Mouse (Mus musculus): Measurements from ENCODE around the gene Dnajc17. TPM values are rescaled to one million over a fixed set of nuclear protein-coding genes. Genes with fewer than 3 reads are reported as not detected.

The Dnajc17 gene
- polyA plus RNA-seq, 1 experiment from 2014 or later: 17.8 TPM

DNA sequence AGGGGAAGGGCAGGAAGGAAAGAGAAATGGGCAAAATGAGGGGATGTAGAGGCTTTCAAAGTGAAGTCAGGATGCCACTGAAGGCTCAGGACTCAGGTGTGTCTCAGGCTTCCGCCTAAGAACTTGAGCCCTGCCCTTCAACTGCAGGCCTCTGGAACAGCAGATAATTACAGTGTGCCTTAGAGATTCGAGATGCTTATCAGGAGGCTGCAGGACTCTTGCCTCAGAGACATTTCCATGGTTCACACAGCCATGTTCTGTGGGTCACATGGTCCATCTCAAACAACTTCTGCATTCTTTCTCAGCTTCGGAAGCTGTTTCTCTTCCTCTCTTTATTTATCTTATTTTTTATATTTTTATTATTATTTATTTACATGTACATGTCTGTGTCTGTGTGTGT, 45.5 kb downstream of the Dnajc17 start:
- Histone ChIP-seq H3K9ac (ENCODE audit: low read length) (no peak overlapping the region), H3K4me3 (ENCODE audit: low read depth, low read length) (no peak overlapping the region), H3K27me3 (replicated peaks; ENCODE audit: control insufficient read depth, insufficient read depth, low read length) (peaks cover 13% of the 10 kb centered on the region), H3K27ac (ENCODE audit: low read depth) (no peak overlapping the region), H3K4me2 (ENCODE audit: low read length) (no peak overlapping the region), H3K9me3 (ENCODE audit: control insufficient read depth, low read length) (no peaks in the 10 kb centered on the region), H3K4me1 (replicated peaks; ENCODE audit: control insufficient read depth, insufficient read depth, low read length) (peaks cover 5% of the 10 kb centered on the region; the same call in 1 of the 2 replicates), H3K36me3 (ENCODE audit: control insufficient read depth, insufficient read depth, low read length) (no peaks in the 10 kb centered on the region)
- DNase-seq (ENCODE audit: low spot score) (no peak), ATAC-seq (replicated peaks; ENCODE audit: low FRiP score, low TSS enrichment, low read depth) (no peak)
- 54% methylated on average over 3 of the region's 3 CpGs for WGBS

DNA sequence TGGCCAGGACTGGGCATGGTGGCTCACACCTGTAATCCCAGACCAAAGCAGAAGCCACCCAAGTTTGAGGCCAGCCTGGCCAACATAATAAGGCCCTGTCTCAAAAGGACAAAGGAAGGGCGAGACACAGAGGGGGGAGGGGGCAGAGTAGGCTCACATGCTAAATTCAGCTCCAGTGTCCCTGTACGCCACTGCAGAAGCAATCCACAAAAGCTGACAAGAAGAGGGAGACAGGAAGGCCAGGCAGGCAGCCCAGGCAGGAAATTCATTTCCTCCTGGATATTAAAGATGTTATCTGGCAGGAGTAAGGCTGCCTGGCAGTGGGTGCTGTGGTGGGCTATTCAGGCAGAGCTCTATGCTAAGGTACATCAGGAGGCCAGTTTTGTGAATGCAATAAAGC, 47.3 kb downstream of the Dnajc17 start:
- no peaks in the 10 kb centered on the region for H3K9me3 ChIP-seq (ENCODE audit: control insufficient read depth, low read length)
- no peaks in the 10 kb centered on the region for H3K36me3 ChIP-seq (ENCODE audit: control insufficient read depth, insufficient read depth, low read length)
- peaks cover 6% of the 10 kb centered on the region for H3K27me3 ChIP-seq (replicated peaks; ENCODE audit: control insufficient read depth, insufficient read depth, low read length)
- no peak overlapping the region for H3K27ac ChIP-seq (ENCODE audit: low read depth)
- DNase-seq (ENCODE audit: low spot score): no peak
- no peak for ATAC-seq (replicated peaks; ENCODE audit: low FRiP score, low TSS enrichment, low read depth)
- no peak overlapping the region for H3K9ac ChIP-seq (ENCODE audit: low read length)
- no peak overlapping the region for H3K4me3 ChIP-seq (ENCODE audit: low read depth, low read length)
- H3K4me2 ChIP-seq (ENCODE audit: low read length): no peak overlapping the region
- WGBS: 33% methylated on average over 2 of the region's 2 CpGs
- H3K4me1 ChIP-seq (replicated peaks; ENCODE audit: control insufficient read depth, insufficient read depth, low read length): no peaks in the 10 kb centered on the region

DNA sequence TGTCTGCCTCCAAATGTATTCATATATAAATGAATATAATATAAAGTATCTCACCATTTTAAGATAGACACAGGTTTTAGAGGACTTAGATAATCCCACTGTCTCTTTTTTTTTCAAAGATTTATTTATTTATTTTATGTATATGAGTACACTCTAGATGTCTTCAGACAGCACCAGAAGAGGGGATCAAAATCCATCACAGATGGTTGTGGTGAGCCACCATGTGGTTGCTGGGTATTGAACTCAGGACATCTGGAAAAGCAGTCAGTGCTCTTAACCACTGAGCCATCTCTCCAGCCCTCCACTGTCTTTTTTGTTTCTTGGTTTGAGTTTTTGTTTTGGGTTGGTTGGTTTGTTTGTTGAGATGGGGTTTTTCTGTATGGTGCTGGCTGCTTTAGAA, 50.8 kb downstream of the Dnajc17 start:
- H3K4me2 ChIP-seq (ENCODE audit: low read length): no peak overlapping the region; the same call in 1 of the 2 replicates
- H3K4me3 ChIP-seq (ENCODE audit: low read depth, low read length): no peak overlapping the region
- peaks cover 10% of the 10 kb centered on the region for H3K4me1 ChIP-seq (replicated peaks; ENCODE audit: control insufficient read depth, insufficient read depth, low read length)
- no peaks in the 10 kb centered on the region for H3K27me3 ChIP-seq (replicated peaks; ENCODE audit: control insufficient read depth, insufficient read depth, low read length)
- H3K27ac ChIP-seq (ENCODE audit: low read depth): no peak overlapping the region
- H3K9ac ChIP-seq (ENCODE audit: low read length): no peak overlapping the region
- no peak for DNase-seq (ENCODE audit: low spot score)
- peaks cover 4% of the 10 kb centered on the region; the same call in 1 of the 2 replicates for H3K36me3 ChIP-seq (ENCODE audit: control insufficient read depth, insufficient read depth, low read length)
- no peaks in the 10 kb centered on the region for H3K9me3 ChIP-seq (ENCODE audit: control insufficient read depth, low read length)
- ATAC-seq (replicated peaks; ENCODE audit: low FRiP score, low TSS enrichment, low read depth): no peak

GRCm38 (mm10) chr2:119156681-119157572, 51.7 kb downstream of the Dnajc17 start, which contains the start of gene Rmdn3:
TSS of gene Rmdn3 (minus strand) at chr2:119157034.
- Histone ChIP-seq H3K4me2 (ENCODE audit: low read length) (peak within 1 kb of the TSS; percentile 72), H3K4me1 (replicated peaks; ENCODE audit: control insufficient read depth, insufficient read depth, low read length) (peaks cover 10% of the 10 kb centered on the region), H3K36me3 (ENCODE audit: control insufficient read depth, insufficient read depth, low read length) (peaks cover 14% of the 10 kb centered on the region), H3K4me3 (ENCODE audit: low read depth, low read length) (peak within 1 kb of the TSS; percentile 94), H3K9me3 (ENCODE audit: control insufficient read depth, low read length) (no peaks in the 10 kb centered on the region), H3K27ac (ENCODE audit: low read depth) (peak within 1 kb of the TSS; percentile 22; the same call in 1 of the 2 replicates), H3K27me3 (replicated peaks; ENCODE audit: control insufficient read depth, insufficient read depth, low read length) (no peaks in the 10 kb centered on the region), H3K9ac (ENCODE audit: low read length) (peak within 1 kb of the TSS; percentile 85)
- ATAC-seq (replicated peaks; ENCODE audit: low FRiP score, low TSS enrichment, low read depth): peak; percentile 89
- DNase-seq (ENCODE audit: low spot score): peak; percentile 97
- WGBS: 1% methylated on average over 55 of the region's 57 CpGs

DNA sequence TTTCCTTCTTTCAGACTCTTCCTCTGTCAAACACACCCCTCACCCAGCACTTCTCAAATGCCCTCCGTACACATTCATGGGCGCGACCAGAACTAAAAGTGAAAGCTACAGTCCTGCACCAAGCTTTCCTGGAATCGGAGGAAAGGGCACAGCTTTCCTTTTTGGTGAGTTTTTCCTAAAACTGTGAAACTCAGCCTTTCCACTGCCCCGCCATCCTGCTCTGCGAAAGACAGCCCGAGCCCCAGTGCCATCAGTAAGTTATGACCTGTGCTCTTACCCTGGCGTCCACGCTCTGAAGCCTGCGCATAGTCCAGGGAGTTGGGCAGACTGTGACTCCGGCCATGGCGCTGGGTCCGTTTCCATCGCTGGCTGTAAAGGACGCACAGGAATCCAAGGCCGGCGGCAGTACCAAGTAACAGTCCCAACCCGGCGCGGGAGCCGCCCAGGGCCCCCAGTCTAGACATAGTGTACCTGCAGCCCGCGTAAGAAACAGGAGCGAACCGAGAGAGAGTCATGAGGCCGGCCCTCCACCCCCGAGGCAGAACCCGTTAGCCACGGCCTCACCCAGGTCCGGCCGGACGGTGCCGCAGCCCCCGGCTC, 52.4 kb downstream of the Dnajc17 start:
- Histone ChIP-seq H3K27ac (ENCODE audit: low read depth) (peak overlapping the region; percentile 22; the same call in 1 of the 2 replicates), H3K4me1 (replicated peaks; ENCODE audit: control insufficient read depth, insufficient read depth, low read length) (peaks cover 10% of the 10 kb centered on the region), H3K27me3 (replicated peaks; ENCODE audit: control insufficient read depth, insufficient read depth, low read length) (no peaks in the 10 kb centered on the region), H3K9ac (ENCODE audit: low read length) (peak overlapping the region; percentile 85), H3K4me3 (ENCODE audit: low read depth, low read length) (peak overlapping the region; percentile 94), H3K9me3 (ENCODE audit: control insufficient read depth, low read length) (no peaks in the 10 kb centered on the region), H3K4me2 (ENCODE audit: low read length) (peak overlapping the region; percentile 72), H3K36me3 (ENCODE audit: control insufficient read depth, insufficient read depth, low read length) (peaks cover 21% of the 10 kb centered on the region)
- ATAC-seq (replicated peaks; ENCODE audit: low FRiP score, low TSS enrichment, low read depth) (peak; percentile 62), DNase-seq (ENCODE audit: low spot score) (no peak)
- 5% methylated on average over 34 of the region's 34 CpGs for WGBS

DNA sequence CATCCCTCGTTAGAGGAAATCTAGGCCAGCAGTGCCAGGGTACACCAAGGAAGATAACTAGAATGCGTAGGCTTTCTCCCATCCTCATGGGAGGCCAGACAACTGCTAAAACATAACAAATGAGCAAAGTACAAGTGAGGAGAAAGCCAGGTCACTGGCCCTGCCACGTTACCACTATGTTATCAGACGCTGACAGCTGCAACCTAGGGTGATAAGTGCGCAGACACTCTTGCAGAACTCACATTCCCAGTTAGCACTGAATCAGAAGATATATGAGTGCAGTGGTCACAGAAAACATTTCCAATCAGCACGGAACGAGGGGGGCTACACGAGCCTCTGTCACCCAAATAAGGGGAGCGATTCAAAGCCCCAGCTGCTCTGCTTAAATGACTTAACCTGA, 53.2 kb downstream of the Dnajc17 start:
- DNase-seq (ENCODE audit: low spot score): no peak
- Histone ChIP-seq H3K4me2 (ENCODE audit: low read length) (peak overlapping the region; percentile 72), H3K27me3 (replicated peaks; ENCODE audit: control insufficient read depth, insufficient read depth, low read length) (no peaks in the 10 kb centered on the region), H3K9me3 (ENCODE audit: control insufficient read depth, low read length) (no peaks in the 10 kb centered on the region), H3K4me3 (ENCODE audit: low read depth, low read length) (no peak overlapping the region), H3K4me1 (replicated peaks; ENCODE audit: control insufficient read depth, insufficient read depth, low read length) (peaks cover 10% of the 10 kb centered on the region), H3K27ac (ENCODE audit: low read depth) (no peak overlapping the region), H3K36me3 (ENCODE audit: control insufficient read depth, insufficient read depth, low read length) (peaks cover 29% of the 10 kb centered on the region), H3K9ac (ENCODE audit: low read length) (no peak overlapping the region)
- 80% methylated on average over 9 of the region's 9 CpGs for WGBS
- no peak for ATAC-seq (replicated peaks; ENCODE audit: low FRiP score, low TSS enrichment, low read depth)

- H3K36me3 ChIP-seq (ENCODE audit: control insufficient read depth, insufficient read depth, low read length): peaks cover 36% of the 10 kb centered on the region
- H3K4me2 ChIP-seq (ENCODE audit: low read length): no peak overlapping the region
- no peaks in the 10 kb centered on the region for H3K27me3 ChIP-seq (replicated peaks; ENCODE audit: control insufficient read depth, insufficient read depth, low read length)
- H3K27ac ChIP-seq (ENCODE audit: low read depth): no peak overlapping the region
- ATAC-seq (replicated peaks; ENCODE audit: low FRiP score, low TSS enrichment, low read depth) (no peak), DNase-seq (ENCODE audit: low spot score) (no peak)
- H3K9me3 ChIP-seq (ENCODE audit: control insufficient read depth, low read length): no peaks in the 10 kb centered on the region
- 77% methylated on average over 2 of the region's 2 CpGs for WGBS
- no peak overlapping the region for H3K9ac ChIP-seq (ENCODE audit: low read length)
- peaks cover 10% of the 10 kb centered on the region for H3K4me1 ChIP-seq (replicated peaks; ENCODE audit: control insufficient read depth, insufficient read depth, low read length)
- no peak overlapping the region for H3K4me3 ChIP-seq (ENCODE audit: low read depth, low read length)
Measured at GRCm38 (mm10) chr2:119154683-119155082, 53.9 kb downstream of the Dnajc17 start.

DNA sequence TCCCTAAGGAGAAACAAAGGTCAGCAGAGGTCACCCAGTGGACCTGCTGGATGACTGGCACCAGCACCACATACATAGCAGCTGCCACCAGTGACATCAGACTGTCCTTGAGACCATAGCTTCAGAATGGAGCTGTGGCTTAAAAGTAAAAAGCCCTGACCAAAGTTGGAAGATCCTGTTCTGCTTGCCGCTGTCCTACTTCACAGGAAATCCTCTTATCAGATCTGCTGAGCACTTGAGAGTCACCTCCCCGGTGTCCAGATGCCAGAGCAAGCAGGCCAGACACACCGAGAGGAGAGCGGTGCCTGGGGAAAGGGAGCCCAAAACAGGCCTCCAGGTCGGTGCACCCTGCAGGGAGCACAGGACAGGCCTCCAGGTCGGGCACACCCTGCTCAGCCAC, 56.3 kb downstream of the Dnajc17 start:
- H3K4me2 ChIP-seq (ENCODE audit: low read length): no peak overlapping the region
- peaks cover 55% of the 10 kb centered on the region for H3K36me3 ChIP-seq (ENCODE audit: control insufficient read depth, insufficient read depth, low read length)
- H3K27ac ChIP-seq (ENCODE audit: low read depth): no peak overlapping the region
- no peaks in the 10 kb centered on the region for H3K9me3 ChIP-seq (ENCODE audit: control insufficient read depth, low read length)
- H3K4me1 ChIP-seq (replicated peaks; ENCODE audit: control insufficient read depth, insufficient read depth, low read length): peaks cover 10% of the 10 kb centered on the region
- H3K4me3 ChIP-seq (ENCODE audit: low read depth, low read length): no peak overlapping the region
- no peak overlapping the region for H3K9ac ChIP-seq (ENCODE audit: low read length)
- WGBS: 90% methylated on average over 6 of the region's 6 CpGs
- no peaks in the 10 kb centered on the region for H3K27me3 ChIP-seq (replicated peaks; ENCODE audit: control insufficient read depth, insufficient read depth, low read length)
- no peak for ATAC-seq (replicated peaks; ENCODE audit: low FRiP score, low TSS enrichment, low read depth)
- DNase-seq (ENCODE audit: low spot score): no peak

All from intestine, embryonic 14.5 days (tissue).